Mouse (Mus musculus): ENCODE measurements at regions not wholly inside any gene's neighbourhood (a gene's known extent, or its start where the extent isn't known, plus 50 kb on each side); places are given as distances from the start of the nearest gene placed in this dataset.

GRCm38 (mm10) chr3:61849317-61849716, 483.6 kb upstream of the B430305J03Rik start:
- H3K27ac ChIP-seq (ENCODE audit: insufficient read depth, low read length): no peak overlapping the region
- H3K4me1 ChIP-seq (ENCODE audit: control insufficient read depth, insufficient read depth, insufficient read length): no peaks in the 10 kb centered on the region
- H3K36me3 ChIP-seq (ENCODE audit: control insufficient read depth, insufficient read depth, low read length): no peaks in the 10 kb centered on the region
- WGBS: 92% methylated on average over 2 of the region's 2 CpGs
- H3K27me3 ChIP-seq (ENCODE audit: control insufficient read depth, insufficient read depth, low read length): no peaks in the 10 kb centered on the region
- no peak overlapping the region for H3K4me3 ChIP-seq (ENCODE audit: extremely low read depth, insufficient read depth, insufficient read length)
- no peak for TF ChIP-seq POLR2A (IDR thresholded peaks at IDR 0.05; ENCODE audit: low read depth, low read length)
- TF ChIP-seq CTCF (IDR thresholded peaks at IDR 0.05; ENCODE audit: extremely low read depth, insufficient read depth, insufficient read length, insufficient replicate concordance): no peak
- no peak for DNase-seq (ENCODE audit: low read depth in 1 of 2, low spot score in 2 of 2)

GRCm38 (mm10) chr3:61846703-61847102, 481.0 kb upstream of the B430305J03Rik start:
- 91% methylated on average over 3 of the region's 3 CpGs for WGBS
- H3K27me3 ChIP-seq (ENCODE audit: control insufficient read depth, insufficient read depth, low read length): no peaks in the 10 kb centered on the region
- H3K36me3 ChIP-seq (ENCODE audit: control insufficient read depth, insufficient read depth, low read length): no peaks in the 10 kb centered on the region
- TF ChIP-seq CTCF (IDR thresholded peaks at IDR 0.05; ENCODE audit: extremely low read depth, insufficient read depth, insufficient read length, insufficient replicate concordance) (no peak), POLR2A (IDR thresholded peaks at IDR 0.05; ENCODE audit: low read depth, low read length) (no peak)
- H3K27ac ChIP-seq (ENCODE audit: insufficient read depth, low read length): no peak overlapping the region
- no peak for DNase-seq (ENCODE audit: low read depth in 1 of 2, low spot score in 2 of 2)
- no peaks in the 10 kb centered on the region for H3K4me1 ChIP-seq (ENCODE audit: control insufficient read depth, insufficient read depth, insufficient read length)
- H3K4me3 ChIP-seq (ENCODE audit: extremely low read depth, insufficient read depth, insufficient read length): no peak overlapping the region

GRCm38 (mm10) chr3:61839355-61840009, 473.7 kb upstream of the B430305J03Rik start:
- Histone ChIP-seq H3K4me3 (ENCODE audit: extremely low read depth, insufficient read depth, insufficient read length) (no peak overlapping the region), H3K27me3 (ENCODE audit: control insufficient read depth, insufficient read depth, low read length) (no peaks in the 10 kb centered on the region), H3K36me3 (ENCODE audit: control insufficient read depth, insufficient read depth, low read length) (no peaks in the 10 kb centered on the region), H3K27ac (ENCODE audit: insufficient read depth, low read length) (no peak overlapping the region), H3K4me1 (ENCODE audit: control insufficient read depth, insufficient read depth, insufficient read length) (no peaks in the 10 kb centered on the region)
- WGBS: 55% methylated on average over 3 of the region's 3 CpGs
- DNase-seq (ENCODE audit: low read depth in 1 of 2, low spot score in 2 of 2): peak; percentile 0 to 42
- no peak for TF ChIP-seq POLR2A (IDR thresholded peaks at IDR 0.05; ENCODE audit: low read depth, low read length)
- peak; percentile 29; the same call in 1 of the 2 replicates for TF ChIP-seq CTCF (IDR thresholded peaks at IDR 0.05; ENCODE audit: extremely low read depth, insufficient read depth, insufficient read length, insufficient replicate concordance)

- TF ChIP-seq POLR2A (IDR thresholded peaks at IDR 0.05; ENCODE audit: low read depth, low read length) (no peak), CTCF (IDR thresholded peaks at IDR 0.05; ENCODE audit: extremely low read depth, insufficient read depth, insufficient read length, insufficient replicate concordance) (no peak)
- H3K27me3 ChIP-seq (ENCODE audit: control insufficient read depth, insufficient read depth, low read length): no peaks in the 10 kb centered on the region
- no peak for DNase-seq (ENCODE audit: low read depth in 1 of 2, low spot score in 2 of 2)
Observed at GRCm38 (mm10) chr3:61816807-61817206, 451.1 kb upstream of the B430305J03Rik start.

GRCm38 (mm10) chr3:61796021-61796420, 430.3 kb upstream of the B430305J03Rik start:
- Histone ChIP-seq H3K4me1 (ENCODE audit: control insufficient read depth, insufficient read depth, insufficient read length) (no peaks in the 10 kb centered on the region), H3K27ac (ENCODE audit: insufficient read depth, low read length) (no peak overlapping the region), H3K27me3 (ENCODE audit: control insufficient read depth, insufficient read depth, low read length) (no peaks in the 10 kb centered on the region), H3K36me3 (ENCODE audit: control insufficient read depth, insufficient read depth, low read length) (no peaks in the 10 kb centered on the region), H3K4me3 (ENCODE audit: extremely low read depth, insufficient read depth, insufficient read length) (no peak overlapping the region)
- no peak for DNase-seq (ENCODE audit: low read depth in 1 of 2, low spot score in 2 of 2)
- WGBS: 89% methylated on average over 2 of the region's 2 CpGs
- no peak for TF ChIP-seq POLR2A (IDR thresholded peaks at IDR 0.05; ENCODE audit: low read depth, low read length)
- TF ChIP-seq CTCF (IDR thresholded peaks at IDR 0.05; ENCODE audit: extremely low read depth, insufficient read depth, insufficient read length, insufficient replicate concordance): no peak

More at GRCm38 (mm10) chr3:61816807-61817206, 451.1 kb upstream of the B430305J03Rik start:
- Histone ChIP-seq H3K4me1 (ENCODE audit: control insufficient read depth, insufficient read depth, insufficient read length) (no peaks in the 10 kb centered on the region), H3K36me3 (ENCODE audit: control insufficient read depth, insufficient read depth, low read length) (no peaks in the 10 kb centered on the region), H3K27ac (ENCODE audit: insufficient read depth, low read length) (no peak overlapping the region), H3K4me3 (ENCODE audit: extremely low read depth, insufficient read depth, insufficient read length) (no peak overlapping the region)

GRCm38 (mm10) chr3:61790674-61791073, 424.9 kb upstream of the B430305J03Rik start:
- Histone ChIP-seq H3K27me3 (ENCODE audit: control insufficient read depth, insufficient read depth, low read length) (no peaks in the 10 kb centered on the region), H3K27ac (ENCODE audit: insufficient read depth, low read length) (no peak overlapping the region), H3K4me1 (ENCODE audit: control insufficient read depth, insufficient read depth, insufficient read length) (no peaks in the 10 kb centered on the region), H3K4me3 (ENCODE audit: extremely low read depth, insufficient read depth, insufficient read length) (no peak overlapping the region), H3K36me3 (ENCODE audit: control insufficient read depth, insufficient read depth, low read length) (no peaks in the 10 kb centered on the region)
- TF ChIP-seq POLR2A (IDR thresholded peaks at IDR 0.05; ENCODE audit: low read depth, low read length) (no peak), CTCF (IDR thresholded peaks at IDR 0.05; ENCODE audit: extremely low read depth, insufficient read depth, insufficient read length, insufficient replicate concordance) (no peak)
- no peak for DNase-seq (ENCODE audit: low read depth in 1 of 2, low spot score in 2 of 2)
- 67% methylated on average over 4 of the region's 4 CpGs for WGBS
